Mouse (Mus musculus) kidney, adult 2 months (tissue): ENCODE data around the gene Prkar1b.

Experiments used
- CTCF ChIP-seq: fragments of 200-500 bp; conservative IDR thresholded peaks from 2 replicates; pipeline ENCODE4 v1.5.1; 2011; ENCODE audit warnings: low read depth, mild to moderate bottlenecking, control low read depth, low read length, moderate library complexity, mixed read lengths; ENCODE audit not compliant: insufficient read depth, insufficient read length
- POLR2A ChIP-seq: fragments of 200-500 bp; IDR thresholded peaks from one replicate; pipeline ENCODE4 v1.6.1; 2011; ENCODE audit warnings: low read depth, low read length, control low read depth

GRCm38 (mm10) chr5:139147178-139148078, 2.4 kb downstream of the Prkar1b start:
- TF ChIP-seq CTCF (no peak), POLR2A (no peak)
